Mouse (Mus musculus) forebrain, embryonic 13.5 days (tissue): ENCODE data around the gene Phf24. TPM values are rescaled to one million over a fixed set of nuclear protein-coding genes. Genes with fewer than 3 reads are reported as not detected.
"Not testable (repeated sequence)": the region's sequence is repeated elsewhere in the genome, so short reads cannot be mapped to it uniquely, and the experiment has no call there.

Experiments
- ATAC-seq: fragments of 200-750 bp; cut with Nextera tagmentation; 2 replicates; pipeline ENCODE4 v1.8.0; 2017
- H3K27ac ChIP-seq: fragments of 300-500 bp; sonication (generic); 2 replicates; pipeline ENCODE4 v1.5.1; 2015; ENCODE audit warnings: inconsistent platforms, mild to moderate bottlenecking, moderate library complexity
- H3K27me3 ChIP-seq: fragments of 300-500 bp; sonication (generic); 2 replicates; pipeline ENCODE4 v1.6.1; 2015; ENCODE audit warnings: mild to moderate bottlenecking, inconsistent platforms
- H3K36me3 ChIP-seq: fragments of 300-500 bp; sonication (generic); 2 replicates; pipeline ENCODE4 v1.6.1; 2015; ENCODE audit warnings: mild to moderate bottlenecking, inconsistent platforms; ENCODE audit not compliant: poor library complexity, severe bottlenecking
- H3K4me1 ChIP-seq: fragments of 300-500 bp; sonication (generic); 2 replicates; pipeline ENCODE4 v1.6.1; 2015; ENCODE audit warnings: inconsistent platforms
- H3K4me2 ChIP-seq: fragments of 300-500 bp; sonication (generic); 2 replicates; pipeline ENCODE4 v1.6.1; 2015; ENCODE audit warnings: inconsistent platforms, mild to moderate bottlenecking, moderate library complexity
- H3K4me3 ChIP-seq: fragments of 300-500 bp; sonication (generic); 2 replicates; pipeline ENCODE4 v1.5.1; 2015; ENCODE audit warnings: mild to moderate bottlenecking, inconsistent platforms
- H3K9ac ChIP-seq: fragments of 300-500 bp; sonication (generic); 2 replicates; pipeline ENCODE4 v1.6.1; 2015; ENCODE audit warnings: mild to moderate bottlenecking, inconsistent platforms
- H3K9me3 ChIP-seq: fragments of 300-500 bp; sonication (generic); replicated peaks from 2 replicates; pipeline ENCODE4 v1.6.1; 2016; ENCODE audit warnings: inconsistent platforms
- WGBS: fragments of 180-500 bp; shearing (Covaris S2); methylation state at CpG from one replicate; pipeline ENCODE4 v1.1.7; 2015; 5-methylcytosine and 5-hydroxymethylcytosine counted together
- polyA plus RNA-seq: library from polyadenylated mRNA; unstranded; fragments of >200 nt; fragmentation: Nextera tagmentation; extraction: Ambion mirVana; gene quantifications from 2 replicates; pipeline ENCODE4 v1.2.1, GENCODE M21; 2015

The Phf24 gene
- polyA plus RNA-seq, 1 experiment from 2014 or later, result 8.2 TPM

DNA sequence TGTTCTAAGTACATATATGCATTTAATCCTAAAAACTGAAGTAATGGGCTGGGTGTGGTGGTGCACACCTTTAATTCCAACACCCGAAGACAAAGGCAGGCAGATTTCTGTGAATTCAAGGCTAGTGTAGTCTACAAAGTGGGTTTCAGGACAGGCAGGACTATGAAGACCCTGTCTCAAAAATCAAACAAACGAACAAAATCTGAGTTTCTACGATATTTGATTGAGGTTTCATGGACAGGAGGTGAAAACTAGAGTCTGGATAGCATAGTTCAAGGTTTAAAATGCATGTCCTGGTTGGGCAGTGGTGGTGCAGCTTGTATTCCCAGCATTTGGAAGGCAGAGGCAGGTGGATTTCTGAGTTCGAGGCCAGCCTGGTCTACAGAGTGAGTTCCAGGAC, 52.8 kb downstream of the Phf24 start, which contains the start of gene 1700022I11Rik:
TSS of gene 1700022I11Rik (plus strand) at position 301 of the 400 bp plus-strand sequence.
- no peak within 1 kb of the TSS for H3K4me2 ChIP-seq
- WGBS, result 94% methylated on average over 4 of the region's 4 CpGs
- H3K4me3 ChIP-seq, result no peak within 1 kb of the TSS
- peaks cover 4% of the 10 kb centered on the region; the same call in 1 of the 2 replicates for H3K4me1 ChIP-seq
- H3K27me3 ChIP-seq, result 0 out of 2 replicates have a peak, but pooled peaks cover 2% of the 10 kb centered on the region
- no peaks in the 10 kb centered on the region for H3K36me3 ChIP-seq
- no peak for ATAC-seq
- H3K27ac ChIP-seq, result no peak within 1 kb of the TSS
- H3K9ac ChIP-seq, result no peak within 1 kb of the TSS
- no peaks in the 10 kb centered on the region for H3K9me3 ChIP-seq

DNA sequence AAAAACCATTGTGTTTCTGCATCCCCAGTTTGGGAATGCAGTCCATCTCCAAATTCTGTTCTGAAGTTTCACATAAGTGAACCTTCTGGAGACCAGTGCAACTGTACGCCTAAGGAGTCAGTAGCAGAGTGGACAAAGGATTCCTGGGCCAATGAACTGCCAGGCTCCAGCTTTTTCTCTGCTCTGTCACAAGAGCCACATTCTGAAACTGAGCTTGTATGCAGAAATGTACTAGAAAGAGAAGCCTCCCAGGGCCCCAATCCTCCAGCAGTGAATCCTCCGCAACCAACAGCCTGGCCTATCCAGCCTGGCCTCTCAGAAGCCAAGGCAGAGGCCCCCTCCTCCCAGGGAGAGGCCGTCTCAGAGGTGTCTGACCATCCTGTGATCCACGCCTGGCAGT, 56.5 kb downstream of the Phf24 start:
- no peak for ATAC-seq
- Histone ChIP-seq H3K4me3 (no peak overlapping the region), H3K4me1 (no peaks in the 10 kb centered on the region), H3K27ac (no peak overlapping the region), H3K9ac (no peak overlapping the region), H3K9me3 (no peaks in the 10 kb centered on the region), H3K36me3 (peaks cover 16% of the 10 kb centered on the region), H3K27me3 (no peaks in the 10 kb centered on the region), H3K4me2 (no peak overlapping the region)
- 82% methylated on average over 4 of the region's 4 CpGs for WGBS

DNA sequence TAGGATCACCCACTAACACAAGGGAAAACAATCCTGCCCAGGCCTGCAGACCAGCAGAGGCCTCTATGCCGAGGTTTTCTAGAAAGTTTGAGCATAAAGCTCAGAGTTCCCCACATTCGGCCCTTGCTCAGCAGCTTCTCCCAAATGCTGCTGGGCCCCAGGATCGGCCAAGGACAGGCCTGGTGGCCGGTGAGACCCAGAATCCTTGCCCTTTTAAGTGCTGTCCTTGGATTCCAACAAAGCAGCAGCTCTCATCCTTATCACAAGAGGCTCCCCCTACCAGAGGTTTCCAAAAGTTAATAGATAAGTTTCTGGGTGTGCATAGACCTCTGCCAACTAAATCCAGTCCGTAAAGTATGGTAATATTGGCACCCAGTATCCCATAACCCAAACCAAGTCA, 57.4 kb downstream of the Phf24 start:
- 83% methylated on average over 5 of the region's 5 CpGs for WGBS
- no peak overlapping the region for H3K4me2 ChIP-seq
- H3K27me3 ChIP-seq, result no peaks in the 10 kb centered on the region
- peaks cover 25% of the 10 kb centered on the region for H3K36me3 ChIP-seq
- peak overlapping the region; percentile 8; the same call in 1 of the 2 replicates for H3K9ac ChIP-seq
- H3K27ac ChIP-seq, result no peak overlapping the region
- no peaks in the 10 kb centered on the region for H3K4me1 ChIP-seq
- H3K4me3 ChIP-seq, result no peak overlapping the region
- no peak for ATAC-seq
- no peaks in the 10 kb centered on the region for H3K9me3 ChIP-seq

GRCm38 (mm10) chr4:42978062-42978461, 61.6 kb downstream of the Phf24 start:
- H3K27ac ChIP-seq, result no peak overlapping the region
- no peaks in the 10 kb centered on the region for H3K4me1 ChIP-seq
- H3K9ac ChIP-seq, result no peak overlapping the region
- ATAC-seq, result no peak
- H3K4me2 ChIP-seq, result no peak overlapping the region
- no peaks in the 10 kb centered on the region for H3K9me3 ChIP-seq
- H3K4me3 ChIP-seq, result no peak overlapping the region
- H3K36me3 ChIP-seq, result peaks cover 64% of the 10 kb centered on the region
- WGBS, result 90% methylated on average over 4 of the region's 4 CpGs
- H3K27me3 ChIP-seq, result no peaks in the 10 kb centered on the region

DNA sequence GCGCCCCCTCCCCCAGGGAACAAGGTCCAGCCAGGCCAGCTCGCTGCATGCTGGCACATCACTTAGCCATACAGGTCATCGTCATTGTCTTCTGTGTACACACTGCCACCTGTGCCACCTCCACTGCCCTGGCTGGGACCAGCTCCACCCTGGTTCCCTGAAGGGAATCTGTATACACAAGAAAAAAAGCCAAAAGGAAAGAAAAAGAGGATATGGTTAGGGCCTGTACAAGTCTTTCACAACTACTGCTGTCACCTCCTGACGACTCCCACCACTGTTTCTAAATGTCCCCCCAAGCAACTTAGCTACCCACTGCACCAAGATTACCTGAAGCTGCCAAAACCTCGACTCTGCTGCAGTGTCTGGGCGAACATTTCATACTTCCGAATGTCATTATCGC, 64.0 kb downstream of the Phf24 start:
- H3K9me3 ChIP-seq, H3K27ac ChIP-seq, H3K4me3 ChIP-seq, H3K27me3 ChIP-seq, ATAC-seq, H3K4me1 ChIP-seq, H3K4me2 ChIP-seq, H3K9ac ChIP-seq: not testable (repeated sequence)
- H3K36me3 ChIP-seq, result peaks cover 88% of the 10 kb centered on the region
- WGBS, result 91% methylated on average over 8 of the region's 8 CpGs

- no peak overlapping the region for H3K9ac ChIP-seq
- no peak overlapping the region for H3K4me2 ChIP-seq
- no peaks in the 10 kb centered on the region for H3K9me3 ChIP-seq
- no peak overlapping the region for H3K27ac ChIP-seq
- no peaks in the 10 kb centered on the region for H3K27me3 ChIP-seq
- 83% methylated on average over 1 of the region's 1 CpGs for WGBS
- H3K4me1 ChIP-seq, result no peaks in the 10 kb centered on the region
- no peak for ATAC-seq
- peaks cover 98% of the 10 kb centered on the region for H3K36me3 ChIP-seq
- no peak overlapping the region for H3K4me3 ChIP-seq
Observed at GRCm38 (mm10) chr4:42988296-42988695, 71.8 kb downstream of the Phf24 start.

Other genes starting within 250 kb of the Phf24 start
- gene 4930578G10Rik, start 181.1 kb upstream of the Phf24 start, polyA plus RNA-seq, result 0.84 and 1.4 TPM in 2 replicates
- gene Ccl19, start 160.1 kb upstream of the Phf24 start, polyA plus RNA-seq, result 0.27 and 0.34 TPM in 2 replicates
- 1.2 TPM in 1 of 2 replicates, not detected in the other for gene Ccl21a, start 142.7 kb upstream of the Phf24 start, polyA plus RNA-seq
- 0.05 TPM in 1 of 2 replicates, not detected in the other for gene Fam205a1, start 62.8 kb upstream of the Phf24 start, polyA plus RNA-seq
- gene Gm12394, start 59.9 kb upstream of the Phf24 start, polyA plus RNA-seq, result 0.48 and 0.54 TPM in 2 replicates
- 1.0 and 1.1 TPM in 2 replicates for gene Fam205c, start 42.4 kb upstream of the Phf24 start, polyA plus RNA-seq
- gene Dnajb5, start 33.2 kb downstream of the Phf24 start, polyA plus RNA-seq, result 34.6 and 46.7 TPM in 2 replicates
- gene 1700022I11Rik, start 52.9 kb downstream of the Phf24 start, polyA plus RNA-seq, result 0.48 and 0.81 TPM in 2 replicates
- 545 and 570 TPM in 2 replicates for gene Vcp, start 83.8 kb downstream of the Phf24 start, polyA plus RNA-seq
- 22.9 and 23.5 TPM in 2 replicates for gene Fancg, start 93.8 kb downstream of the Phf24 start, polyA plus RNA-seq
- 21.4 and 25.3 TPM in 2 replicates for gene Pigo, start 109.2 kb downstream of the Phf24 start, polyA plus RNA-seq
- gene Stoml2, start 115.0 kb downstream of the Phf24 start, polyA plus RNA-seq, result 305 and 335 TPM in 2 replicates
- 33.8 and 42.3 TPM in 2 replicates for gene Fam214b, start 129.6 kb downstream of the Phf24 start, polyA plus RNA-seq
- gene Unc13b, start 142.3 kb downstream of the Phf24 start, polyA plus RNA-seq, result 15.1 and 15.2 TPM in 2 replicates